Mouse (Mus musculus): ENCODE measurements around the gene Bace2.

DNA sequence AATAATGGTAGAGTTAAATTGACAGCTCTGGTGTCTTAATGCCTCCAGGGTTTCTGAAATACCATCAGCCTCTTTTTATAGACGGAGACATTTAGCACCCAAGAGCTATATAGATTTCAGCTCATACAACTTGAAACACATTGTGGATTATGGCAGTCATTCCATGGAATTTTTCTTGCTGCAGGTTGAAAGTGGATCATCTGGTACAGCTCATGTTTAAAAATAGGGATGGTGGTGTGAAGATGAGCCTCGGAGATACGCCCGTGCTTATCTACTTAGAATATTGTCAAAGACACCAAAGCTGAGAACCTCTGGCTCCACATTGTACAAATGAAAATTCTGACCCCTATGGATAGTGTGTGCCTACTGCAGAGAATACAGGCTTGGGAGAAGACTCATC, 73.5 kb downstream of the Bace2 start:
- TF ChIP-seq E2F4 (IDR thresholded peaks at IDR 0.05; ENCODE audit: insufficient read depth) (no peak), POLR2A (IDR thresholded peaks at IDR 0.05; ENCODE audit: insufficient read length, low read depth) (no peak), MYOD1 (IDR thresholded peaks at IDR 0.05; ENCODE audit: control insufficient read depth in 1 of 3, insufficient read length in 2 of 3, low read depth in 2 of 3) (no peak), TCF3 (IDR thresholded peaks at IDR 0.05; ENCODE audit: insufficient read length, low read depth) (no peak), TCF12 (IDR thresholded peaks at IDR 0.05; ENCODE audit: insufficient read depth, poor library complexity, severe bottlenecking) (no peak)

All from myocyte (in vitro differentiated cells).